Mouse (Mus musculus): ENCODE measurements around the gene Dnm3. TPM values are rescaled to one million over a fixed set of nuclear protein-coding genes. Genes with fewer than 3 reads are reported as not detected.
A peak's percentile ranks its signal among the peaks of the same experiment; 100 is the strongest.

Dnm3 gene
- polyA plus RNA-seq, 1 experiment = not detected

DNA sequence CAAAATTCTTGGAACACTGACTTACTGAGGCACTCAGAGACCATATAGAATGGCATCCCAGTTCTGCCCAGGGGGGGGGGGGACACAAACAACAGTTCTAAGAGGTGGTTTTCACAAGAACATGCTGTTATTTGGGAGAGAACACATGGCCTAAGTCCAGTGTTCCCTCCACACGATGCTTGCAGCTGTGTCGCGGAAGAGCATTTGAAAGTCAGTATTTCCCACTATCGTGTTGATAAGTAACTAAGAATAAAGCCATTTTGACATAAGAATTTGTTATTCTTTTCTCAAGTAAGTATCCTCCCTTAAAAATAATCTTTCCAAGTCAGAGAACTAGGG lies 183.3 kb downstream of the Dnm3 start:
- TF ChIP-seq POLR2A (IDR thresholded peaks at IDR 0.05; ENCODE audit: insufficient read depth, low read depth, low read length) (no peak), CTCF (IDR thresholded peaks at IDR 0.05; ENCODE audit: insufficient read depth, low read depth, low read length) (no peak)
- Histone ChIP-seq H3K27ac (ENCODE audit: insufficient read depth, low read depth, low read length) (peak overlapping the region; percentile 62; the same call in 1 of the 2 replicates), H3K4me1 (ENCODE audit: control insufficient read depth, insufficient read depth, low read length) (no peaks in the 10 kb centered on the region), H3K4me3 (ENCODE audit: insufficient read depth, low read depth, low read length) (no peak overlapping the region)
- 65% methylated on average over 4 of the region's 4 CpGs for WGBS

DNA sequence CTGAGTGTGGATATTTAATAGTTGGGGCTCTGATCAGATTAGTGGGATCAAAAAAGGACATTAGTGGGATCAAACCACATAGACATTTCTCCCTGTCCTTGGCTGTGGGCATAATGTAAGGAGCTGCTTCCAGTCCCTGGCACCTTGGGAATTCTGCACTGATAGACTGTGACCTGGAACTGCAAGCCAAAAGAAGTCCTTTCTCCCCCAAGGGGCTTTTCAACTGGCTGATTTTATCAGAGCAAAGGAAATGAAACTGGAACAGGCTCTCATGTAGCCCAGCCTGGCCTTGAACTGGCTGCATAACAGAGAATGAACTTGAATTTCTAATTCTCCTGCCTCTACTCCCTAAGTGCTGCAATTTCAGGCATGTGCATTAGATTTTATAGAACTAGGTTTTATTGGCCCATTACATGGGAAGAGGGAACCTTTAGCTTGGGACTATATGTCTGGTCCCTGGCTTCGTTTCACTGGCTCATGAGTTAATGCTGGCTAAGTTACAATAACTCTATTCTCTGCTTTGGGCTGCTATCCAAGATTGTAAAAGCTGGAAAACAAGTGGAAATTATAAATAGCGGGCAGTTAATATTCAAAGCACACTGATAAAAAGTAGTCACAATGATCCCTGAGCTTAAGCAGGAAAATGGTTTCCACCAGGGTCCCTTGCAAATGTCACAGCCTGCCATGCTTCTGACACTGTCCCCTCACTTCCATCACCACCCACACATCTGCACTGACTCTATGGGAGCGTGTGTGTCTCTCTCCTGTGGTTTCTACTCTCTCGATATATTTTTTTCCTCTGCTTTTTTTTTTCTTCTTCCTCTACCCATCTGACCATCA lies 183.9 kb downstream of the Dnm3 start:
- H3K4me3 ChIP-seq (ENCODE audit: insufficient read depth, low read depth, low read length) = no peak overlapping the region
- WGBS = 42% methylated on average over 4 of the region's 4 CpGs
- peak overlapping the region; percentile 62; the same call in 1 of the 2 replicates for H3K27ac ChIP-seq (ENCODE audit: insufficient read depth, low read depth, low read length)
- no peaks in the 10 kb centered on the region for H3K4me1 ChIP-seq (ENCODE audit: control insufficient read depth, insufficient read depth, low read length)
- TF ChIP-seq POLR2A (IDR thresholded peaks at IDR 0.05; ENCODE audit: insufficient read depth, low read depth, low read length) (no peak), CTCF (IDR thresholded peaks at IDR 0.05; ENCODE audit: insufficient read depth, low read depth, low read length) (no peak)

DNA sequence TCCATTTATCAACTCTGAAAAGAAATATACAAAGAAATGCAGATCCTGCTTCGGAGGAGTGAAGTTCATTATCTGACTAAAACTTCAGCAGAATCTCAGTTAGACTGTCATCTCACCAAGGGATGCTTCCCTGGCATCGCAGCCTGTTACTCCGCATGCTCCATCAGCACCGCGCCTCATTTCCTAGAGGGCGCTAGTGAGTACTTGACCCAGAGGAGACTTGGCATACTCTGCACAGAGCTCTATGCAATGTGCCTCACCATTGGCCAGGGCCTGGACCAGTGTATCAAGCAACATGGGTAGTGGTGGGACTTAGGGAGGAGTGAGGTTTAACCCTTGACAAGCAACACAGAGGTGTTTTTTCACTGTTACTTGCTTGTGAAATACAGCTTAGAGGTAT lies 190.9 kb downstream of the Dnm3 start:
- TF ChIP-seq POLR2A (IDR thresholded peaks at IDR 0.05; ENCODE audit: insufficient read depth, low read depth, low read length) (no peak), CTCF (IDR thresholded peaks at IDR 0.05; ENCODE audit: insufficient read depth, low read depth, low read length) (no peak)
- 66% methylated on average over 6 of the region's 6 CpGs for WGBS
- Histone ChIP-seq H3K4me1 (ENCODE audit: control insufficient read depth, insufficient read depth, low read length) (no peaks in the 10 kb centered on the region), H3K4me3 (ENCODE audit: insufficient read depth, low read depth, low read length) (no peak overlapping the region), H3K27ac (ENCODE audit: insufficient read depth, low read depth, low read length) (no peak overlapping the region)

DNA sequence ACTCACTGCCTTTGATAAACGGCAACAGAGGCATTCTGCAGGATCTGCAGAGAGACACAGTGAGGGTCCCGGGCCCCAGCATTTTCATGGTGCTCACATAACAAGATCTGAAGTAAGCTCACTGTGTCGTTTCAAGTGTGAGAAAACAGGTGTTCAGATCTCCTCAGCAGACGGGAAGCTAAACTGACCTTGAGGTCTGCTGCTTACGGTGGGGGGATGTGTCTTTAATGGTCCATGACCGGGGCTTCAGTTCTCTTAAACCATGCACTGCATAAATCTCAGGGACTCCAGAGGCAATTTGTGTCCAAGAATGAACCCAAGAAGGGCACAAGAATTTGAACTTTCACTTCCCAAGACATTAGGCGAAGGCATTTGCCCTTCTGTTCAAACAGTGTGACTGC lies 195.9 kb downstream of the Dnm3 start:
- WGBS = 74% methylated on average over 7 of the region's 7 CpGs
- H3K27ac ChIP-seq (ENCODE audit: insufficient read depth, low read depth, low read length) = no peak overlapping the region
- TF ChIP-seq POLR2A (IDR thresholded peaks at IDR 0.05; ENCODE audit: insufficient read depth, low read depth, low read length) (no peak), CTCF (IDR thresholded peaks at IDR 0.05; ENCODE audit: insufficient read depth, low read depth, low read length) (no peak)
- no peak overlapping the region for H3K4me3 ChIP-seq (ENCODE audit: insufficient read depth, low read depth, low read length)
- H3K4me1 ChIP-seq (ENCODE audit: control insufficient read depth, insufficient read depth, low read length) = no peaks in the 10 kb centered on the region

DNA sequence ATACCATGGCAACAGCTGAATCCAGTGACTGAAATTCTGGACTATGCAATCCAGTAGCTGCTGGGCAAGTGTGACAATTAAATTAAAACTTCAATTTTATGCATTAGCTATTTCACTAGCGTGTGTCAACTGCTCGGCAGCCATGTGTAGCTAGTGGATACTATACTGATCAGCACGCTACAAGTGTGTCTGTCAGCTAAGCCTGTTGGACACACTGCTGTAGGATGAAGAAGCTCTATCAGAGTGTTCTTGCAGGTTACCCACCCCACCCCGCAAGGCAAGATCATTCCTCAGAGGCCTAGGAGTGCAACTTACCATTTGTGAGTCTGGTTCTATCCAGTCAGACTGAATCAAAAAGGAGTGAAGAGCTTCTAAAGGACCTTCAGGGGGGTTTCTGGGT lies 197.8 kb downstream of the Dnm3 start:
- H3K27ac ChIP-seq (ENCODE audit: insufficient read depth, low read depth, low read length) = no peak overlapping the region
- no peak for TF ChIP-seq POLR2A (IDR thresholded peaks at IDR 0.05; ENCODE audit: insufficient read depth, low read depth, low read length)
- TF ChIP-seq CTCF (IDR thresholded peaks at IDR 0.05; ENCODE audit: insufficient read depth, low read depth, low read length) = no peak
- 99% methylated on average over 4 of the region's 4 CpGs for WGBS
- H3K4me3 ChIP-seq (ENCODE audit: insufficient read depth, low read depth, low read length) = no peak overlapping the region
- no peaks in the 10 kb centered on the region for H3K4me1 ChIP-seq (ENCODE audit: control insufficient read depth, insufficient read depth, low read length)

DNA sequence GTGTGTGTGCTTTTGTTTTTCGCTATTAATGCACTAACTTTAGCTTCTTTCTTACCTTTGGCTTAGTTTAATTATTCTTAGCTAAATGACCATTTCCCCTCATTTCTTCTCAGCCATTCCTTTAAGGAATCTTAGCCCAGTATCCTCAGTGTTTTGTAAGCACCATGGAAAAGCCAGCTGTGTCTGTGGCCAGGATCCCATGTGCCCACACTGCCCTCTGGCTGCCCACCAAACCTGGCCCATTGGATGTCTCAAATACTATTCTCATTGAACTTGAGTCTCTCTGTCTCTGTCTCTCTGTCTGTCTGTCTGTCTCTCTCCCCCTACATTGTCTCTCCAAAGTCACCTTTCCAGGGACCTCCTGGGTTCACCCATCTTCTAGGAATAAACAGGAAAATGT lies 201.8 kb downstream of the Dnm3 start:
- Histone ChIP-seq H3K27ac (ENCODE audit: insufficient read depth, low read depth, low read length) (no peak overlapping the region), H3K4me1 (ENCODE audit: control insufficient read depth, insufficient read depth, low read length) (no peaks in the 10 kb centered on the region), H3K4me3 (ENCODE audit: insufficient read depth, low read depth, low read length) (no peak overlapping the region)
- TF ChIP-seq CTCF (IDR thresholded peaks at IDR 0.05; ENCODE audit: insufficient read depth, low read depth, low read length) (no peak), POLR2A (IDR thresholded peaks at IDR 0.05; ENCODE audit: insufficient read depth, low read depth, low read length) (no peak)
- 89% methylated on average over 1 of the region's 1 CpGs for WGBS

DNA sequence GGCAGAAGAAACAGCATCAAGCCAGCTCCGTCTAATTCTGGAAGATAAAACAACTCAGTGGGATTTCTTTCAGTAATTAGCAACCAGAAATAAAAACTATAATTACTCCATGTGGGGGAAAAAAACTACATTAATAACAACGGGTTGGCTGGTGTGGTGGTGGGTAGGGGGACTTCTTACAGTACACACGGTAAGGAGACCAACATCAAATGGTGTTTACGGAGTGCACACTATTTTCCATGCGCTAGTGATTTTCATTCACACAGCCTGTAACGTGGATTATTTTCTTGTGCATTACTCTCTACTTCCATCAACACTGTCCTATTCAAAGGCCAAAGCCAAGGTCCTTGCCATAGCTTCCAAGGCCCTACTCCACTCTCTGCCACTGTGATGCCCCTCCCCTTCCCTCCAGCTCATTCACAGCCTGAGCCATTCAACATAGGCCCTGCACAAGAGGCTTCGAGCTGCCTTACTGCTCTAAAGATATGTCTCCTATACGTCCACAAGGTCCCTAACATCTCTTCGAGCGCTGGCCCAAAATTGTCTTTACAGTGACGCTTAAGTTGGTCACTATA lies 203.1 kb downstream of the Dnm3 start:
- no peak overlapping the region for H3K4me3 ChIP-seq (ENCODE audit: insufficient read depth, low read depth, low read length)
- no peak overlapping the region for H3K27ac ChIP-seq (ENCODE audit: insufficient read depth, low read depth, low read length)
- WGBS = 65% methylated on average over 11 of the region's 11 CpGs
- no peaks in the 10 kb centered on the region for H3K4me1 ChIP-seq (ENCODE audit: control insufficient read depth, insufficient read depth, low read length)
- no peak for TF ChIP-seq POLR2A (IDR thresholded peaks at IDR 0.05; ENCODE audit: insufficient read depth, low read depth, low read length)
- no peak for TF ChIP-seq CTCF (IDR thresholded peaks at IDR 0.05; ENCODE audit: insufficient read depth, low read depth, low read length)

DNA sequence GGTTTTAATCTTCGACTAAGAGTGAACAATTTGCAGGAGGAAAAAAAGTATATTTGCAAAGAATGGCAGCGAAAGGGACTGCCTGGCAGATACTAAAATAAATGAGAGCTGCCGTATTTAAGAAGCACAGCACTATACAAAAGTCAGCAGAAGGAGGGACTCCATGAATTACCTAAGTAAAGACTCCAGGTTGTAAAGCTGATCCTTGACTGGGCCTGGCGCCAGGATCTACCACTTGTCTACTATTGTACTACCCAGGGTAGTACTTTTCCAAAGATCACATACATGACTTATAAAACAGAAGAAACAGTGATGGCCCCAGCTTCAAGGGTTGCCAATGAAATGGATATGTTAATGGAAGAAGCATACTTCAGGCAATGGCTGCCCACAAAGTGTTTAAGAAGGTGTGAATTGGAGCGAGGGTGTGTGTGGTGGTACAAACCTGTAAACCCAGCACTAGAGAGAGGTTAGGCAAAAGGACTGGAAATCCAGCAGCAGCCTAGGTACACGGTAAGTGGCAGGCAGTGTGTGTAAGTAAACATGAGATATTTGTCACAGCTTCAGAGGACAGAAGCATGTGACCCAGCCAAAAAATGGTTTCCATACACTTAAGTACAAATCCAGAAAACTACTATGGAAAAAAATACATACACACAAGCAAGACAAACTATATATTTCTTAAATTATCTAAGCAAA lies 220.8 kb downstream of the Dnm3 start:
- H3K4me3 ChIP-seq (ENCODE audit: insufficient read depth, low read depth, low read length) = no peak overlapping the region
- 87% methylated on average over 6 of the region's 6 CpGs for WGBS
- H3K4me1 ChIP-seq (ENCODE audit: control insufficient read depth, insufficient read depth, low read length) = no peaks in the 10 kb centered on the region
- H3K27ac ChIP-seq (ENCODE audit: insufficient read depth, low read depth, low read length) = no peak overlapping the region
- TF ChIP-seq POLR2A (IDR thresholded peaks at IDR 0.05; ENCODE audit: insufficient read depth, low read depth, low read length) (no peak), CTCF (IDR thresholded peaks at IDR 0.05; ENCODE audit: insufficient read depth, low read depth, low read length) (no peak)

DNA sequence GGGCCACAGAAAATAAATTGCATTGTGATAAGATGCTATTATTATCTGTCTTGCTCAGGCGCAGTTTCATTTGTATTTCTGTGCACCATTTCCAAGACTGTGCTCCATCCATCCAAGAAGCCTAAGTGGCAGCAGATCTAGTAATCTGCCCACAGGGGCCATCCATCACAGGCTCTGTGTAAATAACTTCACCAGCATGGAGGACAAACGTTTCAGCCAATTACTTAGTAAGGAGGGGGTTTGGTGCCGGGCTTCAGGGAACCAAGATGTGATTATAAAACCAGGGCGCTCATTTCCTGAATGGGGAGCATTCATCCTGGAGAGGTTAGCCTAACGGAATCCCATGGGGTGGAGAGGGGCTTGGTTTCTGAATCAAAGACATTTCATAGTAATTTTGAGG lies 222.9 kb downstream of the Dnm3 start:
- H3K4me1 ChIP-seq (ENCODE audit: control insufficient read depth, insufficient read depth, low read length) = no peaks in the 10 kb centered on the region
- no peak overlapping the region for H3K27ac ChIP-seq (ENCODE audit: insufficient read depth, low read depth, low read length)
- H3K4me3 ChIP-seq (ENCODE audit: insufficient read depth, low read depth, low read length) = no peak overlapping the region
- no peak for TF ChIP-seq POLR2A (IDR thresholded peaks at IDR 0.05; ENCODE audit: insufficient read depth, low read depth, low read length)
- TF ChIP-seq CTCF (IDR thresholded peaks at IDR 0.05; ENCODE audit: insufficient read depth, low read depth, low read length) = no peak
- WGBS = 52% methylated on average over 5 of the region's 5 CpGs

All from olfactory bulb, adult 2 months (tissue).